Mouse (Mus musculus): ENCODE measurements at regions not wholly inside any gene's neighbourhood (a gene's known extent, or its start where the extent isn't known, plus 50 kb on each side); places are given as distances from the start of the nearest gene placed in this dataset.
A peak's percentile ranks its signal among the peaks of the same experiment; 100 is the strongest.

DNA sequence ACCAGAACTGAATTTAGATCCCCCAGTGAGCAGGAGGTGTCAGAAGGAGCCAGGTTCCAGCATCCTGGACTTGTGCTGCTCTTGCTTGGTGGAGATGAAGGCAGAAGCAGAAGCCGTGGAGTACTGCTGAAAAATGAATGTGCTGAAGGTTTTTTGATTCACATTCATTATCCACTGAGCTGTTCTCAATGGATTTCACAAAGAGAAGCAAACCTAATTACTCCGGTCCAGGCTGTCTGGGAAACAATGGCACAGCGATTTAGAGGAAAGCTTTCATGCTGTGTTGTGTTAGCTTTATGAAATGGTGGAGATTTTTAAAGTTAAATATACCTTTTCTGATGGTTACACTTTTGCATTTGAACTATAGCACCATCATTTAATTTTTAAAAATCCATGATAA, 535.3 kb upstream of the Adgrl3 start:
- DNase-seq (ENCODE audit: low spot score in 2 of 2) = no peak

DNA sequence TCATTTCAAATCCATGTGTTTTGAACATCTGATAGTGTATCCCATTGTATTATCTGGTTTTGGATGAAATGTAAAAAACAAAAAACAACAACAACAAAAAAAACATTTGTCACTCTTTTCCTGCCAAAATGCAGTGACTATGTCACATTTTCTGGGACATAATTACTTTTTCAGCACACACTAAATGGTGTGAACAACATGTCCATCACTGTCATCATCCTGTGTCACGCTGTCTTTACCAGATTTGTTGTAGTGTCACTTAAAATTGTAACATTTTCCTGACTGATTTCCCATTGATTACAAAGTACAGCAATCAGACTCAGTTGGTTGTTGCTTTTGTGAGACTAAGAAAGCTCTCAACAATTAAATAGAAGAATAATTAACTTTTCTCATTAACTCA, 531.6 kb upstream of the Adgrl3 start:
- no peak for DNase-seq (ENCODE audit: low spot score in 2 of 2)

DNA sequence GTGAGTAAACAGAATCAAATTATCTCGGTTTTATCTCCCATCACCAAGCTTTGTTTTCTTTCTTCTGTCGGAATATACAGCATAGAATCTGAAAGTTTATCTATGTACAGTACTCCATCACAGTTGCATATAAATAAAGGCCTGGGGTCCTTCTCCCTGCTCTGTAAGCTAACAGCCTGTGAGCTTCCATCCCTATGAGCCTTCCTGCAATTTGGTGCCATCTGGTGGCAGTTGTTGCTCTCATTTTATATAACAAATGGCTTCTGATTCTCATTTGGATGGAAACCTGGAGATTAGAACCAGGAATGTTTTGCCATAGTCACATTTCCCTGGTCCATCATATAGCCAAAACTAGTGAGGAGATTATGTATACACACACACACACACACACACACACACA, 511.3 kb upstream of the Adgrl3 start:
- DNase-seq (ENCODE audit: low spot score in 2 of 2) = peak; percentile 28 to 81

DNA sequence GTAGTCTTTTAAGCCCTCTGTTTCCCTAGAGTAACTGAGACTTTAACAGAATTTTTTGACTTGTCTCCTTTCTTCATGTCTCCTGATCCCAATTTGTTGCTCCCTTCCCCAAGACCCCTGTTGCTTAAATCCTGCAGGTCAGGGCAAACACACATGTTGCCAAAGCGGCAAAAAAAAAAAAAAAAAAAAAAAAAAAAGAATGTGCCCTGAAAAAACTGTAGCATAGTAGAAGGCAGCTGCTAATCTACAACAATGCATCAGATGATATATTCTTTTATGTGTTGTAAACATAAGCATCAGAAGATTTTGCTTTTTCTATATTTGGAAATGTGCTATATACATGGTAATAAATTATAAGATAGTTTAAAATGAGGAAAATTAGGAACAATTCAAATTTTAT, 479.9 kb upstream of the Adgrl3 start:
- no peak for DNase-seq (ENCODE audit: low spot score in 2 of 2)

DNA sequence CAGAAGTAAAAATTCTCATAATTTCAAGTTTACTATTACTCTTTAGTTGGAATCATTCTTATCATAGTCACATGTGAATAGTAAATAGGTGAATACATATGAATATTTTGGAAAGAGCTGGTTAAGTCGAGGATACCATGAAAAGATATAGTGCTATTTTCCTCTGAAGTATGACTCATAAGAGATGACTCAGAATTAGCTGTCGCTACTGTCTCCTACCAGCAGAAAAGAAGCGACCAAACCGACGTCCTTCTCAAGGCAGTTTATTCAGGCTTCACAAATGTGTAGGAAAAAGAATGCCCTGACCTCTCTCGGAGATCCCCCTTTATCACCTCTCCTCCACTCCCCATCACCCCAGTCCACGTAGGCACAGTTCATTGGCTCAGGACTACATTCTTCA, 468.3 kb upstream of the Adgrl3 start:
- no peak for DNase-seq (ENCODE audit: low spot score in 2 of 2)

DNA sequence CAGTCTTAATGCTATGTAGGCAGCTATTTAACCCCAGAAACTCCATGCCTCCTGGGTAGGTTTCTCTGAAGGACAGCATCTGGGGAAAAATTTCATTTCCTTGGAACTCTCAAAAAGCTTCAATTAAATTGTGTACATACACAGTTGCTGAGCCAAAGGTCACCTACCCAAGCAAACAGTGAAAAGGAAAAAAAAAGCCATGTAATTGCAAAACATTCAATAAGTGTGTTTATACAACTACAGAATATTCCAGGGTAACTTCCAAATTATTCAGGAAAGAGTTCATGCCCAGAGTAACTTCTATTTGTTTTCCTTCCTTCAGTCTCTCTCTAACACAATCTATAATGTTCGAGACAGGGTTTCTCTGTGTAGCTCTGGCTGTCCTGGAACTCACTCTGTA, 441.2 kb upstream of the Adgrl3 start:
- no peak for DNase-seq (ENCODE audit: low spot score in 2 of 2)

DNA sequence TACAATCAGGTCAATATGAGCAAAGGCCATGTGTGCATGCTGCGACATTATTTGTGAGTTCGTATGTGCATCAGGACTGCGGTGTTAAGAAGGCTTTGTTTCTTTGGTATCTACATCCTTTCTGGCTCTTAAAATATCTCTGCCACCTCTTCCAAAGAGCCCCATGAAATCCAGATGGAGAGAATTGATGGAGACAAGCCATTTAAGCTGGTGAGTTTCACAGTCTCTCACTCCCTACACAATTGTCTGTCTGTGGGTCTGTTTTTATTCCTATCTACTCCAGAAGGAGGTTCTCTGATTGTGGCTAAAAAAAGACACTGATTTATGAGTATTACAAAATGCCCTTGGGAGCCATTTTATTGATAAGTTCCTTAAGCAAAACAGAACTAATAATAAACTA, 408.4 kb upstream of the Adgrl3 start:
- no peak for DNase-seq (ENCODE audit: low spot score in 2 of 2)

DNA sequence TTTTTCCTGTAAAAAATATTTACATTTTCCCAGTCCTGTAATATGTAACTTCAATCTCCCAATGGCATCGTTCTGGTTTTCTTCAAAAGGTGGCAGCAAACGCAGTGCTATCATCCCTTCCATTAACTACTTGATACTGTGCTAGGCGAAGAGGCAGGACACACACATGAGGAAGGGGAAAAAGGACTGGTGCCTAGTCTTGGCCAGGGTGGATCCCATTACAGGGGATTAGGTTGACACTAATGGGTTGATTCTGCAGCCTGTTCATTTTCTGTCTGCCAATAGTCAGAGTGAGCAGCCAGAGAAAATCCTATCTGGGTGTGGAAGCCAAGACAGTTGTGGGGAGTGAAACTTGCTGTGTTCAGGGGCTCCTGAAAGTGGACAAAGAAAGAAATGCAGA, 392.7 kb upstream of the Adgrl3 start:
- DNase-seq (ENCODE audit: low spot score in 2 of 2) = peak in 1 of 2 experiments; percentile 11

DNA sequence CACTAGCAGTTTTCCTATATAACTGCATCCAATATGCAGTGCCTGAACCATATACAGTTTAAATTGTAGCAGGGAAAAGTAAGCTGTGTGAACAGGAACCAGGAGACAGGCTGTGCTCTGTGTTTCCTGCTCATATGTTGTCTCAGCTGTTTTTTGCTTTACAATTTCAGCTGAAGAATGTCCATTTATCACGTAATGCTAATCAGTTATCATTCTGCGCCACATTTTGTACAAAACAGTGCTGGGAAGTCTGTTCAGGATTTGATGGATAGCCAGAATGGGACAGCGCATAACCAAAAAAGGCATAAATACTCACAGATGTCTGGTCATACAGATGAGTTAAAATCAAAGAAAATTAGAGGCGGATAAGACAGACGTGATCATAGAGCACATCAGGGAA, 360.9 kb upstream of the Adgrl3 start:
- DNase-seq (ENCODE audit: low spot score in 2 of 2) = peak; percentile 36 to 66

DNA sequence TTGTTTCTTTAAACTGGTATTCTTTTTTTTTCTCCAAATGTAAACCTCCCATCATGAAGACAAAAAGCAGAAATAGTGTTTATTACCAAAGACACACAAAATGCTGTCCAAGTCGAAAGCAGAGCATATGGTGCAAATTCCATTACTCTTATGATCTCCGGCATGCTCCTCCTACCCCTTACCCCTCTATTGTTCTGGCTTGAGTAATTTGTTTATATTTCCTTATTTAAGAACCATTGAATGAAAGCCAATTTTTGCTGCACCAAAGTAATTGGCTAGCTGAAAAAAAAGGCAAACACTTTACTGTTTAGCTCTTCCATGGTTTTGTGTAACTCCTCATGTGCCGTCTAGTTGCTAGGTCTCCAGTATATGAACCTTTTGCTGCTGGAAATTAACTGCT, 360.4 kb upstream of the Adgrl3 start:
- peak in 1 of 2 experiments; percentile 11 for DNase-seq (ENCODE audit: low spot score in 2 of 2)

DNA sequence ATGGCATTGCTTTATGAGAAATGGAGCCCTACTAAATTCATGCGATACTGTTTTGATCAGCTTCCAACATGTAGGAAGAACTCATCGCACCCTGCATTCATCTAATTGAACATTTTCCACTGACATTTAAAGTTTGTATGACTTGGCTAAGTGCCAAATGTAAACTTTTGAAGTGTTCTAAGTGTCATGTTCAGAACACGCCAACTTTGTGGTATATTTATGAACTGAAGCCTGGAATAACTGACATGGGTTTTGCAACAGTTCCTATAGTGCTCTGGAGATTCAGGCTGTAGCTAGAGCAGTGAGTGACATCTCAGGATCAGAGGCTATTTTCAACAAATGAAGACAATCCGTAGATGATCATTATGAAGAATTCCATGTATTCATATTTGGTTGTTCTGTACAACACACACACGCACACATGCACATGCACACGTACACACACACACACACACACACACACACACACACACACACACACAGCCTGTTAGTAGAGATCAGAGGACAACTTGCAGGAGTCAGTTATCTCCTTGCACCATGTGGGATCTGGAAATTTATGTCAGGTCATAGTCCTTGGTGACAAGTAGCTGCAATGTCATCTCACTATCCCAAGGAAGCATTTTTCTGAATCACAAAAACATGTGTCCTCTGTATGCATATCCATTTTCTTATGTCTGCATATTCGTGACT, 349.5 kb upstream of the Adgrl3 start:
- no peak for DNase-seq (ENCODE audit: low spot score in 2 of 2)

DNA sequence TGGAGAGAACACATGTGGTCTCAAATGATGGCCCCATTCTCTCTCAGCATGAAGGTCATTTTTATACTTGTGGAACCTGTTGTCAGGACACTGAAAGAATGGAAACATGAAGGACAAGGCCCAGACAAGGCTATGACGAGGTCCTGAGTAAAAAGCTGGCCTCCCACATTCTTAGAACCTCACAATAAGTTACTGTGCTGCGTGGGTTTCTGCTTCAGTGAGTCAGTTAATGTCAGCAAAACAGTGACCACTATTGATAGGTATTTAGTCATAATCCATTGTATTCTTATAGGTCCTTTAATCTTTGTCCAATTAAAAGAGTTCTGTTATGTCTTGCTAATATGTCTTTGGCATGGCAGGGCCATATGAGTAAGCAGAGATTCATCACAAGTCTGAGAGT, 336.5 kb upstream of the Adgrl3 start:
- no peak for DNase-seq (ENCODE audit: low spot score in 2 of 2)

DNA sequence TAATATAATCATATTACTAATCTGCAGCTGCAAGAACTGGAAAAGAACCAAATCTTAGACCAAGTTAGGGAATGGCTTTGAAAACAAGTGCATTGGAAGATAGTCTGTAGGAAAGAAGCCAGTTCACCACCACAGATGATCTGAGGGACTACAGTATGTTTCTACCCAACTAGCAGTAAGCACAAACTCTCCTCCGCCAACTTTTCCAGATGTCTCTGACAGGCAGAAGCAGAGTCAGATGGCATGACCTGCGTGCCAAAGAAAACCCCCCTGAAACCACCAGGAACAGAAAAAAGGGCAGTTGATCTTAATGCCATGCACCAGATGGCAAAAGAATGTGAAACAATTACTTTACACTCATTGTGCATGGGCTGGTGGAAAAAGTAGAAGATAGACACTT, 319.1 kb upstream of the Adgrl3 start:
- peak in 1 of 2 experiments; percentile 33 for DNase-seq (ENCODE audit: low spot score in 2 of 2)

DNA sequence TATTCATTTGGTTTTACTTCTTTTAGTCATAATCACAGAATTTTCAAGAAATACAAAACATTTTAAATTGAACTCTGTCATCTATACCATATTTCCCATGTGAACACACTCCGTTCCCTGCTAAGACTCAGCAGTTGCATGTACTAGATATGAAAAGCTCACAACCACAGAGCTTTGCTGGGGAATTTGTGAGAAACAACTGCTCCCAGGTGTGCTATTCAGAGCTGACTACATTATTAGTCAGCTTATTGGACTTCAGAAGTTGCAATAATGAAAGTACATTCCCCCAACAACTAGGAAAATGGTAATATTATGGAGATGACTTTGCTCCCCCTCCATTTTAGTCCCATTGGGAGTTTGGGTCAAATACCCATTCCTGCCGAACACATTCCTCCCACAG, 315.2 kb upstream of the Adgrl3 start:
- no peak for DNase-seq (ENCODE audit: low spot score in 2 of 2)

DNA sequence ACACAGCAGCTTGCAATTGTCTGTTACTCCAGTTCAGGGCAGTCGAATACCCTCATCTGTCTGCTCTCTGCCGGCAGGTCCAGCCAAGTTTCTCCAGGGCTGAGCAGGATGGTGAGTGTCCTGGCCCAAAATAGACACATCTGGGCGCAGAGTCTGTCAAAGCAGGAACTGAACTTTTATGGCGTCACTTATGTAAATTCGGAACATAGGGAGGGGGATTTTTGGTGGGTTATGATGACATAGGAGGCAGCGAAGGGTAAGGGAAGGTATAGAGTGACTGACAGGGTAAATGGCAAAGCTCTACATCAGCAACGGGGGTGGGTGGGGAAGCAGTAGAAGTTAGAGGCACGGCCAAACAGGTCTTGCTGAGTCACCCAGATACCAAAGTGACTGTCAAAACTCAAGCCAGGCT, 313.3 kb upstream of the Adgrl3 start:
- no peak for DNase-seq (ENCODE audit: low spot score in 2 of 2)
